Mouse (Mus musculus) E14TG2a.4 (cell line): ENCODE data around the gene Ankrd35.

Experiments
- CTCF ChIP-seq: conservative IDR thresholded peaks from 2 replicates; pipeline ENCODE4 v1.5.1; 2014; ENCODE audit warnings: low read length
- NANOG ChIP-seq: IDR thresholded peaks from 2 replicates; pipeline ENCODE4 v1.6.1; 2014; ENCODE audit warnings: borderline replicate concordance, low read length, mixed read lengths

- TF ChIP-seq CTCF (peak; percentile 72), NANOG (no peak)
Measured at GRCm38 (mm10) chr3:96704778-96705177, 34.8 kb downstream of the Ankrd35 start.
